Mouse (Mus musculus) erythroblast, embryonic 14.5 days (primary cell): ENCODE results near the gene Pawr. TPM values are rescaled to one million over a fixed set of nuclear protein-coding genes. Genes with fewer than 3 reads are reported as not detected.

Source experiments
- H3K27me3 ChIP-seq: 2 replicates; pipeline ENCODE4 v1.6.1; 2012; ENCODE audit warnings: inconsistent platforms; ENCODE audit not compliant: control insufficient read depth
- H3K36me3 ChIP-seq: 2 replicates; pipeline ENCODE4 v1.6.1; 2012; ENCODE audit warnings: mild to moderate bottlenecking, inconsistent platforms; ENCODE audit not compliant: control insufficient read depth
- H3K4me1 ChIP-seq: 2 replicates; pipeline ENCODE4 v1.6.1; 2012; ENCODE audit warnings: inconsistent platforms; ENCODE audit not compliant: control insufficient read depth
- H3K4me3 ChIP-seq: replicated peaks from 2 replicates; pipeline ENCODE3; 2012; ENCODE audit warnings: moderate library complexity, mild to moderate bottlenecking, inconsistent platforms
- H3K9me3 ChIP-seq: 2 replicates; pipeline ENCODE4 v1.6.1; 2012; ENCODE audit warnings: low read length, inconsistent platforms, mixed read lengths; ENCODE audit not compliant: control insufficient read depth
- GATA1 ChIP-seq: IDR thresholded peaks from 2 replicates; pipeline ENCODE4 v1.6.1; 2012; ENCODE audit warnings: low read length, inconsistent platforms, mixed read lengths
- TAL1 ChIP-seq: IDR thresholded peaks from 3 replicates; pipeline ENCODE4 v1.6.1; 2012; ENCODE audit warnings: low read length, inconsistent platforms, mixed read lengths
- polyA plus RNA-seq: library from polyadenylated mRNA; stranded (reverse); fragments of >175 nt; gene quantifications from 2 replicates; pipeline ENCODE4 v1.2.3, GENCODE M21; 2012

Gene Pawr
- polyA plus RNA-seq, 1 experiment = 0.75 TPM

DNA sequence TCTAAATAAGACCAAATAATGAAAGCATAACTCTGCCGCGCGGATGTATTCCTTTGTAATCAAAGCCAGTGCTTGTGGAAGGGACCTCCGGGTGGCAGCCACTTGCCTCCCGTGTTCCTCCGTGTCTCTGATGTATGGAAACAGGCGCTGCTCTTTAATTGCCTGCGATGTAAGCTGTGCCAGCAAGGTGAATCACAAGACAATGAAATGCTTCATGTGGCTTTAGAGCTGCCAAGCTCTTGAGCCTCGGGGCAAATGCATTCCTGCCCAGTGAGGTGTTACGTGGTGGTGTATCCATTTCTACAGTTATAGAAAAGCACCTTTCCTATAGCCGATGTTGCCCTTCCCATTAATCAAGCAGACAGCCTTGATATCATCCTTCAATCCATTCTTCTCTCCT lies 24.1 kb upstream of the Pawr start:
- TF ChIP-seq GATA1 = no peak
- no peak for TF ChIP-seq TAL1
- Histone ChIP-seq H3K27me3 (no peaks in the 10 kb centered on the region; the same call in 1 of the 2 replicates), H3K4me1 (peaks cover 2% of the 10 kb centered on the region), H3K4me3 (no peak overlapping the region), H3K9me3 (no peaks in the 10 kb centered on the region; the same call in 1 of the 2 replicates), H3K36me3 (no peaks in the 10 kb centered on the region)

DNA sequence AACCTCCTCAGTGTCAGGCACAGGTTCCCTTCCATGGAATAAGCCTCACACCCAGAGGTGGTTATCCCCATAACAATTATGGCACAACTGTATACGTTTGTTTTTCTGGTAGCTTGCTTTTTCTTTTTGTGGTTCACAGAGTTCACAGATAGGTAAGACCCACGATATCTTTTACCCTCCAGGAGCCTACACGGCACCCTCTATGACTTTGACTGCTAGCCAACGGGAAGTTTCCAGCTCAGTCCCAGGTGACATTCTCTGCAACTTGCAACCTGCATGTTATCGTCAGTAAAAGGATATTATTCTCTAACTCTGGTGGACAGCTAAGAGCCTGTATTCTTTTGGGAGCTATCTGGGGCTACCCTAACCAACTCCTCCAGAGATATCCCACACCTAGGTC lies 21.7 kb upstream of the Pawr start:
- Histone ChIP-seq H3K4me3 (no peak overlapping the region), H3K9me3 (no peaks in the 10 kb centered on the region), H3K36me3 (no peaks in the 10 kb centered on the region), H3K27me3 (no peaks in the 10 kb centered on the region), H3K4me1 (peaks cover 15% of the 10 kb centered on the region)
- TF ChIP-seq TAL1 (no peak), GATA1 (no peak)

DNA sequence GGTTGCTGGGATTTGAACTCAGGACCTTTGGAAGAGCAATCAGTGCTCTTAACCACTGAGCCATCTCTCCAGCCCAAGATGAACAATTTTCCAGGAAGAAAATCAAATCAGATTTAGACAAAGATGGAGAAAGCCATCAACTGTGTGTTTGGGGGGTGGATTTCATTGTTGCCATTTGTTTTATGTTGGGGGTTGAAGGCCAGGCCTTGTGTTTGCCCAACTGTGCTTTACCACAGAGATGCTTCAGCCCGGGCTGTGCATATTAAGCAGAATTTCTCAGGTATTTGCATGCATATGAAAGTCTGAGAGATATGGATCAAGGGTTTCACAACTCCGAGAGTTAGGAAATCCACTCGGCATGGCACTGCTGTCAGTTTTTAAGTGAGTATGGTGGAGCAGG lies 20.5 kb upstream of the Pawr start:
- Histone ChIP-seq H3K9me3 (no peaks in the 10 kb centered on the region), H3K4me3 (no peak overlapping the region), H3K36me3 (no peaks in the 10 kb centered on the region), H3K27me3 (no peaks in the 10 kb centered on the region), H3K4me1 (peaks cover 15% of the 10 kb centered on the region)
- TF ChIP-seq GATA1 = no peak
- no peak for TF ChIP-seq TAL1

DNA sequence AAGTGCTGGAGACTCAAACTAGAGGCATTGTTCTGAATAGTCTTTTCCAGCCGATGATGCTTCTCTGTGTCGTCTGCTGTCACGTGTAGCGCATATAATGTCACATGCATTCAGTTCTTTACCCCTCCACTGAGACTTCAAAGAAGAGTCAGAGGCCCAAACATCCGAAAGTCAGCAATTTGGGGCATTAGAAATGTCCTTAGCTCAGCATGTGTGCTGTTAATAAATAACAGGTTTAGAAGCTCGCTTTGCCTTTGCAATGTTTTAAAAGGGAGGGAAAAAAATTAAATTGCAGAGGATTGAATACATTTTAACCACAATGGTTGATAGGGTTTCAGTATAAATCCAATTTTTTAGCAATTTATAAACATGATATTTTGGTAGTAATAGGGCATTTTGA lies 18.1 kb upstream of the Pawr start:
- H3K4me3 ChIP-seq = no peak overlapping the region
- no peaks in the 10 kb centered on the region for H3K27me3 ChIP-seq
- H3K9me3 ChIP-seq = no peaks in the 10 kb centered on the region
- peaks cover 15% of the 10 kb centered on the region for H3K4me1 ChIP-seq
- no peak for TF ChIP-seq TAL1
- no peak for TF ChIP-seq GATA1
- no peaks in the 10 kb centered on the region for H3K36me3 ChIP-seq

DNA sequence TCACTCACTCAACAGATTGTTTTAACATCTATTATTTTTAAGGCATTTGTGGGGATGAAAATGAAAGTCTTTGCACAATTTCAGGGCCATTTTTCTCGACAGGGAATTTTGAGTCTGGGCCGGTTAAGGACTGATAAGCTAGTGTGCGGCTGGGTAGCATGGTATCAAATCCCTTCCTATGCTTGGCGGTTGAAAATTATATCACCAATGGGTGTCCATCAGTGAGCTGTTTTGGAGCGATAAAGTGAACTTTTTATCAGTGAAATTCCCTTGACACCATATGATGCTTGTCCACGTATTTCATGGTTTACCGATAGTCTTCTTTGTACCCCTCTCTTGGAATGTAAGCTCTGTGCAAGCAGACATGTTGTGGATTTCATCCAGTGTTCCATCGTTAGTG lies 17.5 kb upstream of the Pawr start:
- Histone ChIP-seq H3K4me1 (peaks cover 15% of the 10 kb centered on the region), H3K9me3 (no peaks in the 10 kb centered on the region), H3K27me3 (no peaks in the 10 kb centered on the region), H3K36me3 (no peaks in the 10 kb centered on the region), H3K4me3 (no peak overlapping the region)
- TF ChIP-seq GATA1 (no peak), TAL1 (no peak)

DNA sequence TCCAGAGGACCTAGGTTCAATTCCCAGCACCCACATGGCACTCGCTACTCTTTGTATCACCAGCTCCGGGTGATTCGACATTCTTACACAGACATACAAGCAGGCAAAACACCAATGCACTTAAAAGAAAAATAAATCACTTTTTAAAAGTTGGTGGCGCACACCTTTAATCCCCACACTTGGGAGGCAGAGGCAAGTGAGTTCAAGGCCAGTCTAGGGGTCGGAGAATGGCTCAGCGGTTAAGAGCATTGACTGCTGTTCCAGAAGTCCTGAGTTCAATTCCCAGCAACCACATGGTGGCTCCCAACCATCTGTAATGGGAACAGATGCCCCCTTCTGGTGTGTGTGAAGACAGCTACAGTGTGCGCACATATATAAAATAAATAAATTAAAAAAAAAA lies 16.7 kb upstream of the Pawr start:
- H3K4me3 ChIP-seq = no peak overlapping the region
- H3K27me3 ChIP-seq = no peaks in the 10 kb centered on the region
- no peaks in the 10 kb centered on the region for H3K9me3 ChIP-seq
- TF ChIP-seq GATA1 (no peak), TAL1 (no peak)
- peaks cover 15% of the 10 kb centered on the region for H3K4me1 ChIP-seq
- H3K36me3 ChIP-seq = no peaks in the 10 kb centered on the region

DNA sequence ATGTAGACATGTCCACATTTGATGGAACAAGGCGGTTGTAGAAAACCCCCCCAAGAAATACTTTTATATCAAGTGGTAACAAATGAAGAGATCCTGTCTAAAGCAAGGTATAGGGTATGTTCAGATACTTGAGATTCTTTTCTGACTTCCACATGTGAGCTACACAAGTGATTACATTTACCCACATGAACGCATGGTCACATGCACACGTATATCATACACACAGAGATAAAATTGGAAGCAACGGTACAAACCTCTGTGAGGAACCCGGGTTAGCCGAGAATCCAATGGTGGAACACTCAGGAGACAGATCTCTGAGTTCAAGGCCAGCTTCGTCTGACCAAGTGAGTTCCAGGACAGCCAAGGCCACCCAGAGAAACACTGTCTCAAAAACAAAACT lies 3.6 kb upstream of the Pawr start:
- TF ChIP-seq TAL1 (no peak), GATA1 (no peak)
- H3K4me1 ChIP-seq = peaks cover 26% of the 10 kb centered on the region
- H3K9me3 ChIP-seq = peaks cover 4% of the 10 kb centered on the region
- H3K27me3 ChIP-seq = peaks cover 27% of the 10 kb centered on the region
- no peaks in the 10 kb centered on the region for H3K36me3 ChIP-seq
- H3K4me3 ChIP-seq = no peak overlapping the region

DNA sequence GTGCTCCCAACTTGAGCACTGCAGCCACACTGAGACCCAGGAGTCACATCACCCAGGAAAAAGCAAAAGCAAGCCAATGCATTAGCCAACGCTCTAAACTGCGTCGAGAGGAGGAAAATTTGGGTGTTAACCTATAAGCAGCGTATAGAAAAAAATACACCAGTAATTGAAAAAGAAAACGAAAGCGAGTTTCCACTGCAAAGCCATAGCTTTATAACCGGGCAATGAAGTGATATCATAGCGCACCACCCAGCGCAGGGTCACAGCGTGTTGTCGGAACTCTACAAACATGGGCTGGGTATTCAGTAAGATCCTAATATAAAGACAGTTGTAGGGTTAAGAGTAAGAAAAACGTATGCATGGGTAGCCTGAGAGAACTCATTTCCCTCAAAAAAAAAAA lies 2.9 kb upstream of the Pawr start:
- H3K4me3 ChIP-seq = no peak overlapping the region
- no peaks in the 10 kb centered on the region for H3K36me3 ChIP-seq
- no peak for TF ChIP-seq GATA1
- no peak for TF ChIP-seq TAL1
- H3K4me1 ChIP-seq = peaks cover 30% of the 10 kb centered on the region
- peaks cover 4% of the 10 kb centered on the region for H3K9me3 ChIP-seq
- H3K27me3 ChIP-seq = peaks cover 27% of the 10 kb centered on the region

DNA sequence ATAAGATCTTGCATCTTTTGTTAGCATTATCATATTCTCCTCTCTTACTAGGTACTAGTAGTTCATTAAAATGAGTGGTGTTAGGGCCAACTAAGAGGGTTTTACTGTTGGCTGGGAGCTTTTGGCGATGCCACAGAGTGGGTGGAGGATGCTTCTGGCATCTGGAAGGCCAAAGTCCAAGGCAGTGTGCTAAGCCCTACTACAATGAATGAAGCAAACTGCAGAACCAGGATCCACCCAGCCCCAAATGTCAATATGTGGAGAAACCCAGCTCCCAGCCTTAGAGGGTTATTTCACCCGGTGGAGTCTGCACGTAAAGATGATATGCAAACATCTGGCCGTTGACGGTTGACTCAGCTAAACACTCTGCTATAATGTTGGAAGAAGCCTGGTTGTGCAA lies 2.1 kb upstream of the Pawr start:
- no peaks in the 10 kb centered on the region for H3K9me3 ChIP-seq
- no peaks in the 10 kb centered on the region; the same call in 1 of the 2 replicates for H3K36me3 ChIP-seq
- H3K4me3 ChIP-seq = no peak overlapping the region
- H3K27me3 ChIP-seq = peaks cover 27% of the 10 kb centered on the region
- TF ChIP-seq GATA1 (no peak), TAL1 (no peak)
- peaks cover 35% of the 10 kb centered on the region for H3K4me1 ChIP-seq

DNA sequence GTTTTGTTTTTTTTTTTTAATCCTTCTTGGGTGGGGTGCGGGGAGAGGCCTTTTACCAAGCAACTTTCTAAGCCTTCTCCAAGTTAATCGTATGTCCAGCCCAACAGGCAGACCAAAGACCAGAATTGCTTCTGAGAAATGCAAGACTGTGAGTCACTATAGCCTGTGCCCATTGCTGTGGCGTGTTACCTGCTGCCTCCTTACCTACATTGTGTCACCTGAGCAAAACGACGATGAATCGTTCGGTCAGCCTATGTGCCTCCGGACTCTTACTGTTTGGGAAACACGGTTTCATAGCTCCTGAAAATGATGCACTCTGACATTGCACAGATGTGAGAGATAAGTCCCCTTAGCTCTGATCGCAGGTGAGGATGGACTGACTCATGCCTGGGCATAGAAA lies 957 bp upstream of the Pawr start:
- H3K36me3 ChIP-seq = peaks cover 5% of the 10 kb centered on the region
- peaks cover 27% of the 10 kb centered on the region for H3K27me3 ChIP-seq
- H3K4me1 ChIP-seq = peaks cover 39% of the 10 kb centered on the region
- TF ChIP-seq TAL1 (no peak), GATA1 (no peak)
- peak overlapping the region; percentile 84 for H3K4me3 ChIP-seq
- no peaks in the 10 kb centered on the region for H3K9me3 ChIP-seq
